Mouse (Mus musculus) heart, adult 2 months (tissue): Measurements from ENCODE around the gene H1foo. TPM values are rescaled to one million over a fixed set of nuclear protein-coding genes. Genes with fewer than 3 reads are reported as not detected.
A peak's percentile ranks its signal among the peaks of the same experiment; 100 is the strongest.

Experiments used
- DNase-seq, 2 experiments: peaks; one replicate each; pipeline ENCODE4 v3.0.0; 2021
- H3K27ac ChIP-seq: fragments of 200-600 bp; 2 replicates; pipeline ENCODE4 v1.8.1; 2022
- H3K27me3 ChIP-seq: fragments of 200-500 bp; 2 replicates; pipeline ENCODE4 v1.6.1; 2012; ENCODE audit warnings: mild to moderate bottlenecking, low read length, inconsistent platforms, mixed read lengths; ENCODE audit not compliant: control insufficient read depth, insufficient read depth
- H3K36me3 ChIP-seq: fragments of 200-500 bp; 2 replicates; pipeline ENCODE4 v1.6.1; 2012; ENCODE audit warnings: low read length, inconsistent platforms; ENCODE audit not compliant: control insufficient read depth, insufficient read depth
- H3K4me1 ChIP-seq: fragments of 200-500 bp; 2 replicates; pipeline ENCODE4 v1.6.1; 2011; ENCODE audit warnings: low read length; ENCODE audit not compliant: control insufficient read depth, insufficient read depth
- H3K4me3 ChIP-seq: fragments of 200-600 bp; 2 replicates; pipeline ENCODE4 v1.8.1; 2022
- H3K79me2 ChIP-seq: fragments of 200-500 bp; replicated peaks from 2 replicates; pipeline ENCODE4 v1.6.1; 2012; ENCODE audit warnings: mild to moderate bottlenecking, inconsistent platforms, low read length, moderate library complexity, mixed read lengths; ENCODE audit not compliant: control insufficient read depth, insufficient read depth
- H3K9ac ChIP-seq: fragments of 200-500 bp; 2 replicates; pipeline ENCODE4 v1.6.1; 2012; ENCODE audit warnings: low read depth, mild to moderate bottlenecking, control low read depth, inconsistent platforms, low read length, mixed read lengths
- CTCF ChIP-seq: fragments of 200-600 bp; IDR thresholded peaks from 2 replicates; pipeline ENCODE4 v1.8.1; 2022; ENCODE audit warnings: antibody characterized with exemption, mild to moderate bottlenecking, moderate library complexity
- EP300 ChIP-seq: fragments of 200-500 bp; IDR thresholded peaks from 2 replicates; pipeline ENCODE4 v1.6.1; 2011; ENCODE audit warnings: low read depth, low read length, control low read depth; ENCODE audit not compliant: insufficient read depth
- POLR2A ChIP-seq: fragments of 200-500 bp; IDR thresholded peaks from 2 replicates; pipeline ENCODE4 v1.6.1; 2011; ENCODE audit warnings: mild to moderate bottlenecking, low read depth, low read length, control low read depth; ENCODE audit not compliant: insufficient read depth
- WGBS: fragments of 180-500 bp; shearing (Covaris S2); methylation state at CpG from one replicate; pipeline ENCODE4 v1.1.7; 2018; 5-methylcytosine and 5-hydroxymethylcytosine counted together
- intact Hi-C: fragments of 180-260 bp; cut with DNase I; formaldehyde crosslinking; loops from one replicate; pipeline ENCODE4 v1.15.1; 2025
- polyA plus RNA-seq: library from polyadenylated mRNA; depleted of rRNA; stranded (reverse); fragments of >200 nt; gene quantifications from 2 replicates; pipeline ENCODE4 v1.2.3, GENCODE M21; 2012
- total RNA-seq, 2 experiments: library from RNA; stranded (reverse); gene quantifications; 2 replicates each; pipeline ENCODE4 v1.2.3; 2021

The H1foo gene
- total and polyA plus RNA-seq, 3 experiments, result not detected

GRCm38 (mm10) chr6:115978596-115978995 lies 33.9 kb downstream of the H1foo start:
- 61% methylated on average over 8 of the region's 8 CpGs for WGBS
- no peak overlapping the region for H3K27ac ChIP-seq
- no peaks in the 10 kb centered on the region for H3K36me3 ChIP-seq
- H3K9ac ChIP-seq, result no peak overlapping the region
- peaks cover 2% of the 10 kb centered on the region for H3K79me2 ChIP-seq
- TF ChIP-seq POLR2A (no peak), EP300 (no peak), CTCF (peak; percentile 47)
- peaks cover 12% of the 10 kb centered on the region for H3K4me1 ChIP-seq
- intact Hi-C loops, result no loop called here
- H3K4me3 ChIP-seq, result no peak overlapping the region
- no peaks in the 10 kb centered on the region for H3K27me3 ChIP-seq
- no peak for DNase-seq

GRCm38 (mm10) chr6:115982889-115983288 lies 38.2 kb downstream of the H1foo start:
- Histone ChIP-seq H3K27me3 (no peaks in the 10 kb centered on the region), H3K79me2 (peaks cover 3% of the 10 kb centered on the region; the same call in 1 of the 2 replicates), H3K9ac (no peak overlapping the region), H3K27ac (peak overlapping the region; percentile 69), H3K4me3 (peak overlapping the region; percentile 12; the same call in 1 of the 2 replicates), H3K36me3 (no peaks in the 10 kb centered on the region), H3K4me1 (peaks cover 28% of the 10 kb centered on the region)
- TF ChIP-seq CTCF, result no peak
- DNase-seq, result peak in 1 of 2 experiments; percentile 46
- WGBS, result 47% methylated on average over 7 of the region's 7 CpGs
- intact Hi-C loops, result no loop called here

GRCm38 (mm10) chr6:115983306-115984038 lies 38.7 kb downstream of the H1foo start:
- peak in 1 of 2 experiments; percentile 49 for DNase-seq
- Histone ChIP-seq H3K9ac (0 out of 2 replicates have a peak overlapping the region, but pooled peaks have one; percentile 0), H3K36me3 (no peaks in the 10 kb centered on the region), H3K27ac (peak overlapping the region; percentile 69), H3K4me1 (peaks cover 28% of the 10 kb centered on the region), H3K27me3 (no peaks in the 10 kb centered on the region), H3K4me3 (no peak overlapping the region; the same call in 1 of the 2 replicates), H3K79me2 (peaks cover 3% of the 10 kb centered on the region; the same call in 1 of the 2 replicates)
- WGBS, result 40% methylated on average over 12 of the region's 12 CpGs
- intact Hi-C loops, result no loop called here
- TF ChIP-seq CTCF (no peak), EP300 (no peak), POLR2A (no peak)

- intact Hi-C loops, result no loop called here
- Histone ChIP-seq H3K9ac (no peak overlapping the region), H3K4me3 (peak overlapping the region; percentile 18; the same call in 1 of the 2 replicates), H3K79me2 (peaks cover 3% of the 10 kb centered on the region; the same call in 1 of the 2 replicates), H3K27me3 (no peaks in the 10 kb centered on the region), H3K36me3 (no peaks in the 10 kb centered on the region), H3K4me1 (peaks cover 33% of the 10 kb centered on the region), H3K27ac (peak overlapping the region; percentile 69)
- no peak for DNase-seq
- 42% methylated on average over 7 of the region's 7 CpGs for WGBS
- no peak for TF ChIP-seq EP300
- TF ChIP-seq POLR2A, result no peak
- TF ChIP-seq CTCF, result no peak
These were observed 39.8 kb downstream of the H1foo start for GRCm38 (mm10) chr6:115984580-115984979.

GRCm38 (mm10) chr6:115985622-115986021 lies 40.9 kb downstream of the H1foo start:
- 40% methylated on average over 9 of the region's 9 CpGs for WGBS
- Histone ChIP-seq H3K9ac (peak overlapping the region; percentile 33), H3K27ac (peak overlapping the region; percentile 69), H3K27me3 (no peaks in the 10 kb centered on the region), H3K36me3 (no peaks in the 10 kb centered on the region), H3K4me3 (peak overlapping the region; percentile 27), H3K79me2 (peaks cover 6% of the 10 kb centered on the region), H3K4me1 (peaks cover 36% of the 10 kb centered on the region)
- no peak for TF ChIP-seq EP300
- TF ChIP-seq POLR2A, result no peak
- no peak for TF ChIP-seq CTCF
- intact Hi-C loops, result loop anchor here (2.0 kb wide), 1 partner anchor 13 kb away; no protein-coding TSS in a partner anchor
- DNase-seq, result no peak

GRCm38 (mm10) chr6:115986472-115987095 lies 41.8 kb downstream of the H1foo start:
- Histone ChIP-seq H3K9ac (peak overlapping the region; percentile 18), H3K79me2 (peaks cover 6% of the 10 kb centered on the region), H3K4me3 (peak overlapping the region; percentile 27), H3K27me3 (no peaks in the 10 kb centered on the region), H3K36me3 (no peaks in the 10 kb centered on the region), H3K27ac (peak overlapping the region; percentile 69), H3K4me1 (peaks cover 39% of the 10 kb centered on the region)
- WGBS, result 41% methylated on average over 12 of the region's 12 CpGs
- 0 out of 2 replicates have a peak, but pooled peaks have one; percentile 15 for TF ChIP-seq POLR2A
- no peak for TF ChIP-seq EP300
- TF ChIP-seq CTCF, result no peak
- DNase-seq, result peak; percentile 55 to 62
- intact Hi-C loops, result loop anchor here (2.0 kb wide), 1 partner anchor 14 kb away; no protein-coding TSS in a partner anchor
